Mouse (Mus musculus): ENCODE measurements around the gene Trio. TPM values are rescaled to one million over a fixed set of nuclear protein-coding genes. Genes with fewer than 3 reads are reported as not detected.
A peak's percentile ranks its signal among the peaks of the same experiment; 100 is the strongest.

The Trio gene
- polyA plus RNA-seq, 1 experiment from 2014 or later, result 14.0 TPM

DNA sequence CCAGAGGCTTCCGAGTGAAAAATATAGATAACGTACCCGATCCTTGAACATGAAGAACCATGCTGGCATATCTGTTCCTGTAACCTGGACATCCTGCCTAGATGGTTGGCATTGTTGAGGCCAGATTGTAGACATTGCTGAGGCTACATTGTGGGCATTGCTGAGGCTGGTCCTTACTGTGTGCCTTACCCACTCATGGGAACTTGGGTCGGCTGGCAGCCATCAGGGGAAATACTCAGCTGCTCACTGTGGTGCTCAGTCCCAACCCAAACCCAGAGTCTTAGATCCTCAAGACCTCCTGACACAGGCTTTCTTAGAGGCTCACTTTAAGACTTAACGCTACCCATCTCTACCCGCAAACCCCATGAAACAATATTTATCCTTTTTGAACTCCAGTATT is 2.9 kb upstream of the Trio start:
- Histone ChIP-seq H3K9me3 (ENCODE audit: control insufficient read depth, low read length) (no peaks in the 10 kb centered on the region), H3K4me2 (no peak overlapping the region), H3K27me3 (replicated peaks; ENCODE audit: control insufficient read depth, insufficient read depth, low read length) (peaks cover 23% of the 10 kb centered on the region), H3K9ac (ENCODE audit: low read depth, low read length) (no peak overlapping the region), H3K27ac (ENCODE audit: low read depth, low read length) (no peak overlapping the region), H3K36me3 (ENCODE audit: control insufficient read depth, insufficient read depth, low read length) (no peaks in the 10 kb centered on the region), H3K4me3 (ENCODE audit: low read depth, low read length) (no peak overlapping the region), H3K4me1 (replicated peaks; ENCODE audit: control insufficient read depth, insufficient read depth, low read length) (peaks cover 4% of the 10 kb centered on the region; the same call in 1 of the 2 replicates)
- no peak for ATAC-seq (replicated peaks; ENCODE audit: low FRiP score)
- DNase-seq (ENCODE audit: low spot score), result no peak
- WGBS, result 86% methylated on average over 6 of the region's 6 CpGs

DNA sequence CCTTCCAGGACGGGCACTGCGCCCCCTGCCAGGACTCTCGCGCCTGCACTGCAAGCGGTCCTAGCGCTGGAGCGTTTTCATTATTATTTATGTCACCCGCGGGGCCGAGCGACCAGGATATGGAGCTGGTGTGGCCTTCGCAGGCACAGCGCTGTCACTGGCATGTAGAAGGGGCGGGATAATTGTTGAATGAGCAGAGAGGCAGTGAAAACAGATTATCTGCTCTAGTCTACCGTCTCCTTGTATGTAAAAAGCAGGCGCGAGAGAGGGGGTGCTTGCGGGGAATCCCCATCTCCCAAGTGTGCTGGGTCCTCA is 476 bp upstream of the Trio start:
- peaks cover 33% of the 10 kb centered on the region for H3K27me3 ChIP-seq (replicated peaks; ENCODE audit: control insufficient read depth, insufficient read depth, low read length)
- ATAC-seq (replicated peaks; ENCODE audit: low FRiP score), result no peak

DNA sequence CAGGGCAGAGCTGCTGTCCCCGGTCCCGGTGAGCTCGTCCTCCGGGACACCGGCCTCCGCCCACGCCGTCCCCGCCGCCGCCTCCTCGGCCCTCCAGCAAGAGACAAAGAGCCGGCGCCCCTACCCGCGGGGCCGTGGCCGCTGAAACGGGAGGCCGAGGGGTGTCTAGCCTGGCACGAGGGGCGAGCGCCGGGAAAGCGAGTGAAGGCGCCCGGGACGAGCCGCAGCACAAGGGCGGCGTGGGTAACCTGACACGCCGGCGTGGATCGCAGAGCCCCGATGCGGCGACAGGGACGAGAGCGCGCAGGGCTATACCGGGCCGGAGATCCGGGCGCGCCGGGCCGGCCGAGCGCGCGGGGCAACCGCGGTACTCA is 696 bp downstream of the Trio start:
- Histone ChIP-seq H3K4me1 (replicated peaks; ENCODE audit: control insufficient read depth, insufficient read depth, low read length) (peaks cover 21% of the 10 kb centered on the region), H3K27ac (ENCODE audit: low read depth, low read length) (peak overlapping the region; percentile 86), H3K9ac (ENCODE audit: low read depth, low read length) (peak overlapping the region; percentile 74), H3K36me3 (ENCODE audit: control insufficient read depth, insufficient read depth, low read length) (no peaks in the 10 kb centered on the region), H3K4me3 (ENCODE audit: low read depth, low read length) (peak overlapping the region; percentile 81), H3K27me3 (replicated peaks; ENCODE audit: control insufficient read depth, insufficient read depth, low read length) (peaks cover 33% of the 10 kb centered on the region), H3K9me3 (ENCODE audit: control insufficient read depth, low read length) (no peaks in the 10 kb centered on the region), H3K4me2 (peak overlapping the region; percentile 91)
- peak; percentile 72 for DNase-seq (ENCODE audit: low spot score)
- ATAC-seq (replicated peaks; ENCODE audit: low FRiP score), result peak; percentile 4
- WGBS, result under 1% methylated on average over 41 of the region's 54 CpGs

More for the DNA sequence above, 476 bp upstream of the Trio start:
- Histone ChIP-seq H3K4me2 (peak overlapping the region; percentile 91), H3K9ac (ENCODE audit: low read depth, low read length) (peak overlapping the region; percentile 35), H3K4me1 (replicated peaks; ENCODE audit: control insufficient read depth, insufficient read depth, low read length) (peaks cover 13% of the 10 kb centered on the region), H3K4me3 (ENCODE audit: low read depth, low read length) (peak overlapping the region; percentile 81), H3K27ac (ENCODE audit: low read depth, low read length) (no peak overlapping the region), H3K36me3 (ENCODE audit: control insufficient read depth, insufficient read depth, low read length) (no peaks in the 10 kb centered on the region), H3K9me3 (ENCODE audit: control insufficient read depth, low read length) (no peaks in the 10 kb centered on the region)
- 2% methylated on average over 18 of the region's 18 CpGs for WGBS
- no peak for DNase-seq (ENCODE audit: low spot score)

DNA sequence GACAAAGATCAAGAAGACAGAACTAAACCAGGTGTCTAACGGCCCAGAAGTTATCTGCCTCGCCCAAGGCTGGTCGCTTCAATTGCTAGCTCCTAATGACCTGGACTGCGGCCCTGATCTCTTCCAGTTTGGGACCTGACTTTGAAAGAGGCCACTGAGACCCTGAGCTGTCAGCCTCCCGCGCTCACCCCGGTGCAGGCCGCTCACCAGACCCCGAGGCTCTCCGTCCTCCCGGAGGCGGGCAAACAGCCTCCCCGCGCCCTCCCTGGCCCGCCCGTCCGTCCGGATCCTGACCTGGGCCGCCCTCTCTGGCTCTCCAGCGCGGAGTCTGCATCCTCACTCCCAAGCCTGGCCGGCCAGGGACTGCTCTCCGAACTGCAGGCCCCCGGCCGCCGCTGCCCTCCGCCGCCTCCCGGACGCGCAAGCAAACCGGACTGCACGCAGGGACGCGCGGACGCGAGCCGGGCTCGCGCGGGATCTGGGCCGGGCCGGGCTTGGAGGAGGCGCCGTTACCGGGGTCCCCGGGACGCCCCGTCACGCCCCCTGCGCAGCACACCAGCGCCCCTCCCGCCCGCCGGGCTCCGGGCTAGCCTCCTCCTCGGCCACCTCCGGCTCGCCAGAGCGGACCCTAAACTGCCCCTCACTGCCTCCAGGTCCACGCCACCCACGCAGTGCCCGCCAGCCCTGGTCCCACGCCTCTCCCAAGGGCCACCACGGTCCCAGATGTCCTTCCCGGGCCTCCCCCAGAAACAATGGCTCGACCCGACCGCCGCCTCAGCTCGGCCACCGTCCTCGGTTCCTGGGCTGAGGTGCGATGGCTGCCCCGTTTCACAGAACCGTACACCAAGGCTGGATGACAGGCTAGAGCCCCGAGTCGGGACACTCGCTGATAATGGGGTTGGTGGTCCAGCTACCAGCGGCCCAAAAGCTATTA is 1.4 kb downstream of the Trio start:
- Histone ChIP-seq H3K4me1 (replicated peaks; ENCODE audit: control insufficient read depth, insufficient read depth, low read length) (peaks cover 21% of the 10 kb centered on the region), H3K4me3 (ENCODE audit: low read depth, low read length) (peak overlapping the region; percentile 81), H3K4me2 (peak overlapping the region; percentile 91), H3K27me3 (replicated peaks; ENCODE audit: control insufficient read depth, insufficient read depth, low read length) (peaks cover 33% of the 10 kb centered on the region), H3K9ac (ENCODE audit: low read depth, low read length) (peak overlapping the region; percentile 74), H3K36me3 (ENCODE audit: control insufficient read depth, insufficient read depth, low read length) (no peaks in the 10 kb centered on the region), H3K9me3 (ENCODE audit: control insufficient read depth, low read length) (no peaks in the 10 kb centered on the region), H3K27ac (ENCODE audit: low read depth, low read length) (peak overlapping the region; percentile 86)
- DNase-seq (ENCODE audit: low spot score) (peak; percentile 73), ATAC-seq (replicated peaks; ENCODE audit: low FRiP score) (peak; percentile 38)
- 1% methylated on average over 79 of the region's 81 CpGs for WGBS

DNA sequence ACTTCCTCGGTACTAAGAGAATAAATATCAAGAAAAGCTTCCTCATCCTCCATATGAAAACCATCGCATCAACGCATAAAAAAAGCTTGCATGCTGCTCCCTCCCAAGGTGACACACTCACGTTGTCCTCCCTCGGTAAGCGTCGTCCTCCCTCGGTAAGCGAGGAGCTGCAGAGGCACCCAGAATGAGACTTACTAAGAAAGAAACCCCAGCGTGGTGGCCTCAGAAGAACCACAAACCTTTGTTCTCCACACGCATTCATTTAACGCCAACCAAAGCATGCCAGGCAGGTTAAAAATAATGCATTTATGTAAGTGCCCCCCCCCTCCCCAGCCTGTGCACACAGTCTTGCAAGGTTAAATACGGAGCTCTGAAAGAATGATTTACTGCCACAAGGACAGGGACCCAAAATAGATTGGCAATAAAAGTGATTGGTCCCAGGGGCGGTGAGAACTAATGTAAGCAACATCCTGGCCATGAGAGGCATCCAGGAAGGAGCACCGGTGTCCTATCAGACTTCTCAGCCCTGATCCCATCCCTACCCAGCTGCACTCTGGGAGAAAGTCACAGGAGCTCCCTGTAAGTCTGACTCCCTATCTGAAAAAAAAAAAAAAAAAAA is 3.9 kb downstream of the Trio start:
- H3K9me3 ChIP-seq (ENCODE audit: control insufficient read depth, low read length), result no peaks in the 10 kb centered on the region
- H3K36me3 ChIP-seq (ENCODE audit: control insufficient read depth, insufficient read depth, low read length), result no peaks in the 10 kb centered on the region
- H3K27me3 ChIP-seq (replicated peaks; ENCODE audit: control insufficient read depth, insufficient read depth, low read length), result peaks cover 31% of the 10 kb centered on the region
- H3K27ac ChIP-seq (ENCODE audit: low read depth, low read length), result no peak overlapping the region
- WGBS, result 25% methylated on average over 15 of the region's 15 CpGs
- no peak for ATAC-seq (replicated peaks; ENCODE audit: low FRiP score)
- H3K4me3 ChIP-seq (ENCODE audit: low read depth, low read length), result no peak overlapping the region
- peaks cover 26% of the 10 kb centered on the region for H3K4me1 ChIP-seq (replicated peaks; ENCODE audit: control insufficient read depth, insufficient read depth, low read length)
- DNase-seq (ENCODE audit: low spot score), result no peak
- no peak overlapping the region for H3K4me2 ChIP-seq
- no peak overlapping the region for H3K9ac ChIP-seq (ENCODE audit: low read depth, low read length)

DNA sequence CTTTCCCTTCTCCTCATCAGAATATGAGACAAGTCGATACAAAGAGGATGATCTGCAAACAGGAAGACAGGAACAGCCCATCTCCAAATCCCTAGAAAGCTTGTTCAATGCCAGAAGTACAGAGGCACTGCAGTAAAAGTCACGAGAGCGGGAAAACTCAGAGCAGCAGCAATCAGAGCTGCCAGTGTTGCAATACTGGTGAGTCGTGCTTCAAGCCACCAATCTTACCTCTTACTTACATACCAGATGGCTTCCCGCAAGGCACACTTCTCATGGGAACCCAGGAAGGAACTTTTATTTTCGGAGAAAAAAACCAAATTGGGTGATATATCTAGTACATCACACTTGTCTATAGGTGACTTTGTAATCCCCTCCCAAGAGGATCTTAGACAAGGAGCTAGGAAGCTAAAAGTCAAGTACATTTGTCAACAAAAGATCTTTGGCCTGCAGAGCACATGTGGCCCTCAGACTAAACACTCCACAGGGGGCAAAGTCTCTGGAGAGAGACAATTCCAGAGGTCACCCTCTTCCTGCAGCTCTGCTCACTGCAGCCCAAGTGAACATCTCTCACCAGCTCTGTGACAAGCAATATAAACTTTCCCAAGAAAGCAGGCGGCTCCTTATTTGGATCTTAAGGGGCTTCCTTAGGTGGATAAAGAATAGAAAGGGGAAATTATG is 6.1 kb downstream of the Trio start:
- no peak for ATAC-seq (replicated peaks; ENCODE audit: low FRiP score)
- no peaks in the 10 kb centered on the region for H3K9me3 ChIP-seq (ENCODE audit: control insufficient read depth, low read length)
- DNase-seq (ENCODE audit: low spot score), result no peak
- no peak overlapping the region for H3K9ac ChIP-seq (ENCODE audit: low read depth, low read length)
- no peak overlapping the region for H3K4me3 ChIP-seq (ENCODE audit: low read depth, low read length)
- 0 out of 2 replicates have a peak overlapping the region, but pooled peaks have one; percentile 6 for H3K4me2 ChIP-seq
- H3K27me3 ChIP-seq (replicated peaks; ENCODE audit: control insufficient read depth, insufficient read depth, low read length), result peaks cover 20% of the 10 kb centered on the region
- 52% methylated on average over 7 of the region's 7 CpGs for WGBS
- no peaks in the 10 kb centered on the region for H3K36me3 ChIP-seq (ENCODE audit: control insufficient read depth, insufficient read depth, low read length)
- no peak overlapping the region for H3K27ac ChIP-seq (ENCODE audit: low read depth, low read length)
- peaks cover 22% of the 10 kb centered on the region for H3K4me1 ChIP-seq (replicated peaks; ENCODE audit: control insufficient read depth, insufficient read depth, low read length)

DNA sequence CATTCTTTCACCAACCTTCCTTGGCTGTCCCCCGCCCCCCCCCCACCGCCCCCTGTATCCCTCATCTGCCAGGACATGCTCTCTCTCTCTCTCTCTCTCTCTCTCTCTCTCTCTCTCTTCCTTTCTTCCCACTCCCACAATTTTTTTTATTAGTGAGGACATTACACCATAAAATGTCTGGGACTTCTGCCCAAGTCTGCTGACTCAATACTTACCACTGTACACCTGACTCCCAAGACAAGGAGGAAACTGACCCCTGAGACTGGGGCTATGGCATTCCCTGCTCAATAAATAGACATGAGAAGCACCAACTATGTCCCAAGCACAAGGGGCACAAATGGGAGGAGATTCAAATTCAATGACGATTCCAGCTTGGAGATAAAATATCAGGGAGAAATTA is 18.1 kb downstream of the Trio start:
- Histone ChIP-seq H3K36me3 (ENCODE audit: control insufficient read depth, insufficient read depth, low read length) (no peaks in the 10 kb centered on the region), H3K4me2 (no peak overlapping the region), H3K4me1 (replicated peaks; ENCODE audit: control insufficient read depth, insufficient read depth, low read length) (peaks cover 5% of the 10 kb centered on the region; the same call in 1 of the 2 replicates), H3K27ac (ENCODE audit: low read depth, low read length) (no peak overlapping the region), H3K4me3 (ENCODE audit: low read depth, low read length) (no peak overlapping the region), H3K27me3 (replicated peaks; ENCODE audit: control insufficient read depth, insufficient read depth, low read length) (no peaks in the 10 kb centered on the region), H3K9me3 (ENCODE audit: control insufficient read depth, low read length) (no peaks in the 10 kb centered on the region), H3K9ac (ENCODE audit: low read depth, low read length) (no peak overlapping the region)
- ATAC-seq (replicated peaks; ENCODE audit: low FRiP score) (no peak), DNase-seq (ENCODE audit: low spot score) (no peak)
- 77% methylated on average over 3 of the region's 3 CpGs for WGBS

DNA sequence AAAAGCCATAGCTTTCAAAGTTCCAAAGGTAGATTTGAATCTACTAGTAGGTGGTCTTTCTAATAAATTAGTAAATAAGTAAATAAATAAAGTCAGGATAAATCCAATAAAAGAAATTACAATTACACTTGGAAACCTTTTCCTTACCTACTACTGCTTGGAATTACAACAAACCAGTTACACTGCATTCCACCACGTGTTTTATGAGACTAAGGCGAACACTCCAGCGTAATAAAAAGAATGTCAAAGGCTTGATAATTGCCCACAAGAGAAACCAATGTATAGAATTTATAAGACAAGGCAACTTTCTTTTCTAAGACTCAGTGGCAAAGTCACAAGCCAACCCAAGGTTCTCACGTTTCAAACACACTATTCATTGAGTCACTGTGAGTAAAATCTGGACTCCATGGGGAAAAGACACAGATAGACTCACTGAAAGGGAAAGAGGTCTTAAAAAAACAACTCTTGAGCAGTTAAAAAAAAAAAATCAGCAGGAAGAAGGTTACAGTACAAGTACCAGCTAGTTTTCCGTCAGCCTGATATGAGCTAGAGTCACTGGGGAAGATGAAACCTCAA is 21.4 kb downstream of the Trio start:
- DNase-seq (ENCODE audit: low spot score) (no peak), ATAC-seq (replicated peaks; ENCODE audit: low FRiP score) (no peak)
- Histone ChIP-seq H3K27me3 (replicated peaks; ENCODE audit: control insufficient read depth, insufficient read depth, low read length) (no peaks in the 10 kb centered on the region), H3K27ac (ENCODE audit: low read depth, low read length) (no peak overlapping the region), H3K4me1 (replicated peaks; ENCODE audit: control insufficient read depth, insufficient read depth, low read length) (peaks cover 2% of the 10 kb centered on the region; the same call in 1 of the 2 replicates), H3K9me3 (ENCODE audit: control insufficient read depth, low read length) (no peaks in the 10 kb centered on the region), H3K9ac (ENCODE audit: low read depth, low read length) (no peak overlapping the region), H3K4me3 (ENCODE audit: low read depth, low read length) (no peak overlapping the region), H3K4me2 (no peak overlapping the region), H3K36me3 (ENCODE audit: control insufficient read depth, insufficient read depth, low read length) (no peaks in the 10 kb centered on the region)
- 65% methylated on average over 5 of the region's 5 CpGs for WGBS

All from liver, embryonic 11.5 days (tissue).